Mouse (Mus musculus) small intestine, adult 2 months (tissue): ENCODE measurements around the gene Nobox. TPM values are rescaled to one million over a fixed set of nuclear protein-coding genes. Genes with fewer than 3 reads are reported as not detected.

ENCODE experiments used
- H3K27ac ChIP-seq: fragments of 200-500 bp; 2 replicates; pipeline ENCODE4 v1.5.1; 2012; ENCODE audit warnings: low read depth, low read length, control low read depth, inconsistent platforms; ENCODE audit not compliant: insufficient read depth
- H3K27me3 ChIP-seq: fragments of 200-500 bp; 2 replicates; pipeline ENCODE4 v1.6.1; 2012; ENCODE audit warnings: mild to moderate bottlenecking, moderate library complexity, low read length, inconsistent platforms; ENCODE audit not compliant: control insufficient read depth, insufficient read depth
- H3K36me3 ChIP-seq: fragments of 200-500 bp; 2 replicates; pipeline ENCODE4 v1.6.1; 2012; ENCODE audit warnings: mild to moderate bottlenecking, low read length, control low read depth, inconsistent platforms; ENCODE audit not compliant: control insufficient read depth, insufficient read depth
- H3K4me1 ChIP-seq: fragments of 200-500 bp; 2 replicates; pipeline ENCODE4 v1.6.1; 2012; ENCODE audit warnings: low read length, inconsistent platforms, mixed read lengths; ENCODE audit not compliant: control insufficient read depth, insufficient read depth, insufficient read length
- H3K4me3 ChIP-seq: fragments of 200-500 bp; 2 replicates; pipeline ENCODE4 v1.5.1; 2012; ENCODE audit warnings: low read depth, mild to moderate bottlenecking, control low read depth, inconsistent platforms, low read length, moderate library complexity
- CTCF ChIP-seq: fragments of 200-500 bp; IDR thresholded peaks from 2 replicates; pipeline ENCODE4 v1.5.1; 2012; ENCODE audit warnings: low read depth, mild to moderate bottlenecking, control low read depth, inconsistent platforms, low read length, moderate library complexity, mixed read lengths; ENCODE audit not compliant: insufficient replicate concordance, insufficient read length; ENCODE audit errors: extremely low read depth
- POLR2A ChIP-seq: fragments of 200-500 bp; IDR thresholded peaks from 2 replicates; pipeline ENCODE4 v1.6.1; 2012; ENCODE audit warnings: low read depth, mild to moderate bottlenecking, control low read depth, inconsistent platforms, low read length, moderate library complexity
- WGBS: fragments of 180-500 bp; shearing (Covaris S2); methylation state at CpG from one replicate; pipeline ENCODE4 v1.1.7; 2018; 5-methylcytosine and 5-hydroxymethylcytosine counted together
- polyA plus RNA-seq: library from polyadenylated mRNA; depleted of rRNA; stranded (reverse); fragments of >200 nt; gene quantifications from 2 replicates; pipeline ENCODE4 v1.2.3, GENCODE M21; 2012

Gene Nobox
- polyA plus RNA-seq, 1 experiment, result not detected

GRCm38 (mm10) chr6:43338804-43339203, 29.4 kb upstream of the Nobox start:
- no peak overlapping the region for H3K27ac ChIP-seq
- H3K4me1 ChIP-seq, result no peaks in the 10 kb centered on the region; the same call in 1 of the 2 replicates
- no peaks in the 10 kb centered on the region for H3K27me3 ChIP-seq
- 31% methylated on average over 2 of the region's 2 CpGs for WGBS
- TF ChIP-seq POLR2A (no peak), CTCF (no peak)
- H3K36me3 ChIP-seq, result no peaks in the 10 kb centered on the region; the same call in 1 of the 2 replicates
- no peak overlapping the region for H3K4me3 ChIP-seq

GRCm38 (mm10) chr6:43337491-43337961, 28.2 kb upstream of the Nobox start:
- H3K27me3 ChIP-seq, result no peaks in the 10 kb centered on the region
- 14% methylated on average over 10 of the region's 10 CpGs for WGBS
- no peak for TF ChIP-seq POLR2A
- no peak for TF ChIP-seq CTCF
- no peaks in the 10 kb centered on the region for H3K36me3 ChIP-seq
- H3K4me1 ChIP-seq, result no peaks in the 10 kb centered on the region; the same call in 1 of the 2 replicates
- no peak overlapping the region for H3K27ac ChIP-seq
- H3K4me3 ChIP-seq, result no peak overlapping the region

- WGBS, result 53% methylated on average over 3 of the region's 3 CpGs
- H3K36me3 ChIP-seq, result no peaks in the 10 kb centered on the region
- no peak overlapping the region for H3K4me3 ChIP-seq
- no peak overlapping the region for H3K27ac ChIP-seq
- H3K4me1 ChIP-seq, result no peaks in the 10 kb centered on the region; the same call in 1 of the 2 replicates
- TF ChIP-seq POLR2A (no peak), CTCF (no peak)
- H3K27me3 ChIP-seq, result no peaks in the 10 kb centered on the region
Observed at GRCm38 (mm10) chr6:43335619-43336234, 26.4 kb upstream of the Nobox start.

DNA sequence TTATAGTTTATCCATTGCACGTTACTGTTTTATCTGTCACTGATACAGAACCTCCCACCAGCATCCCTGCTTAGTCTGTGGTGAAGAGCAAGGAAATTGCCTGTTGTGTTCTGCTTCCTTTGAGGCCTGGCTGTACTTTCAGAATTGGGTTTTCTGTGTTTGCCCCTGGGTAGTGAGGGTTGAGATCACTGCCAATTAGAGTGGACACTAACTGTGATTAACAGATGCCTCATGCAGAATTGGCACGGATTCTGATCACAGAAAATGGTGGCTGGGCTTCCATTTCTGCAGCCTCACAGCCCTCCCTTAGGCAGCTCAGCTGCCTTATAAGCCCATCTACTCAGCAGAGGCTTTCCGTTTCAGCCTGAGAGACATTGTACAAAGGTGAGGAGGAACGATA, 24.1 kb upstream of the Nobox start:
- TF ChIP-seq CTCF (no peak), POLR2A (no peak)
- no peaks in the 10 kb centered on the region; the same call in 1 of the 2 replicates for H3K4me1 ChIP-seq
- WGBS, result 69% methylated on average over 4 of the region's 4 CpGs

DNA sequence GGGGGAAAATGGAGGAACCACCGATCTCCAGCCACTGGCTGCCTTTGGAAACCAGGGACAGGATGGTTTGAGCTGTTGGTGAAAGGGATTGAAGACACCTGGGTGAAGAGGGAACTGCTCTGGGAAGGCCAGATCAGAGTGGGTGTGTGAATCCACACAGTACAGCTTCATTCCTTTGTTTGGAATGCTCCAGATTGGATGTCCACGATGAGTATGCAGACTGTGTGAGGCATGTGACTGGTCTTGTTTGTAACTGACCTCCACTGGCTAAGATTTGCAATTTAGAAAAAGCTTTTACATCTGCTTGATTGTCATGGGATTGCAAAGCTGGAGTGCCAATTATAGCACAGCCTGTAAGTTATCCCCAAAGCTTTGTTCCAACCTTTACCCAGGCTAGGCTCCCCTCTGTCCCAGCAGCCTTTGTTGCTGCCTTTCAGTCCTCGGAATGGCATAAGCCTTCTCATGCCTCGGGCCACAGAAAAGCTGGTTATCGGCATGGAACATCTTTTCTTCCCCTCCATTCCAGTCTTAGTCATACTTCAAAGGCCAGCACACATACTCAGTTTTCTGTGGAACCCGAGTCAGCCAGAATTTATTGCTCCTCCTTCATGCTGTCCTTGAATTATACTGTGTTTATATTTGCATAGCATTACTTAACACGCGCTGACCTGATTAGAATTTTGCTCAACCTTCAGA, 3.8 kb upstream of the Nobox start:
- H3K27ac ChIP-seq, result no peak overlapping the region
- 54% methylated on average over 8 of the region's 8 CpGs for WGBS
- TF ChIP-seq POLR2A, result no peak
- no peak for TF ChIP-seq CTCF

More for the DNA sequence above, 24.1 kb upstream of the Nobox start:
- no peak overlapping the region for H3K27ac ChIP-seq
- no peak overlapping the region for H3K4me3 ChIP-seq
- H3K27me3 ChIP-seq, result no peaks in the 10 kb centered on the region
- H3K36me3 ChIP-seq, result no peaks in the 10 kb centered on the region

GRCm38 (mm10) chr6:43312546-43312945, 3.2 kb upstream of the Nobox start:
- H3K27ac ChIP-seq, result no peak overlapping the region
- TF ChIP-seq POLR2A, result no peak
- TF ChIP-seq CTCF, result no peak
- no peaks in the 10 kb centered on the region for H3K27me3 ChIP-seq
- no peaks in the 10 kb centered on the region for H3K4me1 ChIP-seq
- H3K4me3 ChIP-seq, result no peak overlapping the region
- H3K36me3 ChIP-seq, result no peaks in the 10 kb centered on the region

More for the DNA sequence above, 3.8 kb upstream of the Nobox start:
- Histone ChIP-seq H3K4me3 (no peak overlapping the region), H3K27me3 (no peaks in the 10 kb centered on the region), H3K4me1 (no peaks in the 10 kb centered on the region), H3K36me3 (no peaks in the 10 kb centered on the region)

- no peaks in the 10 kb centered on the region for H3K27me3 ChIP-seq
- WGBS, result 67% methylated on average over 6 of the region's 6 CpGs
- TF ChIP-seq CTCF, result no peak
- no peak for TF ChIP-seq POLR2A
- no peaks in the 10 kb centered on the region for H3K4me1 ChIP-seq
- no peaks in the 10 kb centered on the region for H3K36me3 ChIP-seq
- no peak overlapping the region for H3K4me3 ChIP-seq
- H3K27ac ChIP-seq, result no peak overlapping the region
Observed at GRCm38 (mm10) chr6:43310071-43310470, 717 bp upstream of the Nobox start.

DNA sequence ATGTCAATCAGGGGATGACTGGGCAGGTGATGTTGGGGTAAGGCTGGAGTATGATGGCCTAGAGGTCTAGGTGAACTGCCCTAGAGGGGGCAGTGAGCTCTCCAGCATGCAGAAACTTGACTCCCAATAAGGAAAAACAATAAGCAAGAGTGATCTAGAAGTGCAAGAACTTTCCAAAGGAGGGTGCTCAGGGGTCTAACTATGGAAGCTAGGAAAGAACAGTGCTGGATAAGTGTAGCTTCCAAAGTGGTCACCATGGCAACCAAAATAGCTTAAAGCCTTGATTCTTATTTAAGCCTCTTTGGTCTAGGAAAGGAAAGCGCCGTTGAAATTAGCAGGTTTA, 11.9 kb downstream of the Nobox start:
- H3K27me3 ChIP-seq, result no peaks in the 10 kb centered on the region
- 28% methylated on average over 2 of the region's 2 CpGs for WGBS
- no peaks in the 10 kb centered on the region for H3K36me3 ChIP-seq
- H3K4me3 ChIP-seq, result no peak overlapping the region
- no peak for TF ChIP-seq CTCF
- peaks cover 3% of the 10 kb centered on the region; the same call in 1 of the 2 replicates for H3K4me1 ChIP-seq
- no peak overlapping the region for H3K27ac ChIP-seq
